Mouse (Mus musculus): ENCODE data around the gene Sgms2. TPM values are rescaled to one million over a fixed set of nuclear protein-coding genes. Genes with fewer than 3 reads are reported as not detected.

The Sgms2 gene
- total and polyA plus RNA-seq, 3 experiments, result not detected

DNA sequence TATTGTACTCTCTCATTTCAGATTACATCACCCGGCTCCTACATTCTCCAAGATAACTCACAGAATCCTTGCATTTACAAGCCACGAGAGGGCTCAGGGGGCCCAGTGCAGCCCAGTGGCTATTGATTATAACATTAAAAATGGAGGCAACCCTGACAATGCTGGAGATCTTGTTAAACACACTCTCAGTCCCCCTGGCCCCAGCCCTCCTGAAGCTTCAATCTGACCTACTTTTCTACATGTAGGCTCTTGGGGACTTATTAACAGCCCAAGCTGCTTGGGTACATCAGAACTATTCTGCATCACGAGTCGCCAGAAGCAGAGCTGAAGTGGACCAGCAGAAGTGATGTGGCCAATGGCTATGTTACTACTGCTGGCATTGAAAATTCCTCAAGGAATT is 164.6 kb downstream of the Sgms2 start:
- H3K9ac ChIP-seq (ENCODE audit: control insufficient read depth, low read depth, low read length, poor library complexity, severe bottlenecking), result no peak overlapping the region
- H3K9me3 ChIP-seq (replicated peaks; ENCODE audit: insufficient read depth, low read length), result no peaks in the 10 kb centered on the region
- DNase-seq (ENCODE audit: low read depth, low spot score), result no peak
- H3K4me3 ChIP-seq (ENCODE audit: control insufficient read depth in 1 of 2, insufficient read depth in 1 of 2, low read depth in 2 of 2, low read length in 2 of 2), result no peak overlapping the region
- H3K36me3 ChIP-seq (ENCODE audit: control insufficient read depth in 1 of 2, insufficient read depth in 2 of 2, low read length in 2 of 2), result no peaks in the 10 kb centered on the region
- TF ChIP-seq MYC (IDR thresholded peaks at IDR 0.05; ENCODE audit: low read depth, low read length) (no peak), POLR2AphosphoS5 (IDR thresholded peaks at IDR 0.05; ENCODE audit: borderline replicate concordance, low read depth, low read length) (no peak), MYB (IDR thresholded peaks at IDR 0.05; ENCODE audit: low read depth, low read length) (no peak), MAX (IDR thresholded peaks at IDR 0.05; ENCODE audit: low read length) (no peak), KAT2A (conservative IDR thresholded peaks at IDR 0.05; ENCODE audit: low read depth, low read length) (no peak)
- H3K27me3 ChIP-seq (ENCODE audit: control insufficient read depth in 1 of 2, insufficient read depth in 2 of 2, low read length in 2 of 2), result no peaks in the 10 kb centered on the region
- H3K79me2 ChIP-seq (ENCODE audit: control insufficient read depth, insufficient read depth, low read length, poor library complexity), result no peaks in the 10 kb centered on the region
- H3K4me1 ChIP-seq (ENCODE audit: control insufficient read depth in 1 of 2, insufficient read depth in 2 of 2, low read length in 2 of 2), result no peaks in the 10 kb centered on the region
- no peak overlapping the region for H3K27ac ChIP-seq (ENCODE audit: control insufficient read depth, low read depth, low read length)

DNA sequence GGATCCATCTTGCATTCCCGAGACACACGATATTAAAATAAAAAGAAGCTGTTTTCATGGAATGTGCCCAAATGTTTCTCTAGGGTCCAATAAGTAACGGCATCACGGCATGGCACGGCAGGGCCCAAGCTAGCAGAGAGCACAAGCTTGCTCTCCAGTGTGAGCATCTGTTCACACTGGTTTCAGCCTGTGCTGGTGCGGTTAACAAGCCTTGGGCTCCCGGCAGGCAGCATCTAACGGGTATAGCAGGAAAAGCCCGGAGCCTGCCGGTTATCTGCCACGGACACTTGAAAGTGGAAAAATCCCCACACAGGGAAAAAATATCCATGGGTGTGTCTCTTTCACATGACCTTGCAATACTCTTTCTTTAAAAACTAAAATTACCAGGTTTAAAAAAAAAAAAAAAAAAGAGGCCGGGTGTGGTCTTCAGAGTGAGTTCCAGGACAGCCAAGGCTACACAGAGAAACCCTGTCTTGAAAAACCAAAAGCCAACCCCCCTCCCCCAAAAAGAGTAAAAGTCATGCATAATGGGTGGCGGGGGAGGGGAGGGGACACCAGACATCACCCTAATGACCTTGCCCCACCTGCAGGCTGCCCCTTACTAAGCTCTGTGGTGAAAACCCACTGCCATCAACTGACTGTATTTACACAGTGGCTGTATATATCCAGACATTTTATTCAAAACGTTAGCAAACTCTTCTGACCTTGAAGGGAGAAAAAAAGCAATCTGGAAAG is 169.0 kb downstream of the Sgms2 start:
- Histone ChIP-seq H3K9me3 (replicated peaks; ENCODE audit: insufficient read depth, low read length) (no peaks in the 10 kb centered on the region), H3K9ac (ENCODE audit: control insufficient read depth, low read depth, low read length, poor library complexity, severe bottlenecking) (no peak overlapping the region), H3K4me3 (ENCODE audit: control insufficient read depth in 1 of 2, insufficient read depth in 1 of 2, low read depth in 2 of 2, low read length in 2 of 2) (no peak overlapping the region), H3K27me3 (ENCODE audit: control insufficient read depth in 1 of 2, insufficient read depth in 2 of 2, low read length in 2 of 2) (no peaks in the 10 kb centered on the region), H3K27ac (ENCODE audit: control insufficient read depth, low read depth, low read length) (no peak overlapping the region), H3K36me3 (ENCODE audit: control insufficient read depth in 1 of 2, insufficient read depth in 2 of 2, low read length in 2 of 2) (no peaks in the 10 kb centered on the region), H3K4me1 (ENCODE audit: control insufficient read depth in 1 of 2, insufficient read depth in 2 of 2, low read length in 2 of 2) (no peaks in the 10 kb centered on the region), H3K79me2 (ENCODE audit: control insufficient read depth, insufficient read depth, low read length, poor library complexity) (no peaks in the 10 kb centered on the region)
- TF ChIP-seq MAX (IDR thresholded peaks at IDR 0.05; ENCODE audit: low read length) (no peak), CTCF (IDR thresholded peaks at IDR 0.05 in 2 of 3, conservative IDR thresholded peaks at IDR 0.05 in 1 of 3; ENCODE audit: control insufficient read depth in 1 of 3, insufficient read depth in 1 of 3, low read depth in 2 of 3, low read length in 3 of 3, poor library complexity in 1 of 3, severe bottlenecking in 1 of 3) (no peak), SMC3 (IDR thresholded peaks at IDR 0.05; ENCODE audit: low read depth, low read length) (no peak), TCF12 (IDR thresholded peaks at IDR 0.05; ENCODE audit: low read depth, low read length) (no peak), USF2 (IDR thresholded peaks at IDR 0.05; ENCODE audit: borderline replicate concordance in 1 of 2, insufficient read depth in 1 of 2, low read depth in 1 of 2, low read length in 2 of 2) (no peak), TBP (IDR thresholded peaks at IDR 0.05; ENCODE audit: low read depth, low read length) (no peak), ETS1 (IDR thresholded peaks at IDR 0.05; ENCODE audit: low read depth, low read length) (no peak), POLR2AphosphoS5 (IDR thresholded peaks at IDR 0.05; ENCODE audit: borderline replicate concordance, low read depth, low read length) (no peak), CHD2 (IDR thresholded peaks at IDR 0.05; ENCODE audit: low read length) (no peak), SIN3A (IDR thresholded peaks at IDR 0.05; ENCODE audit: low read length) (no peak), ZC3H11A (IDR thresholded peaks at IDR 0.05; ENCODE audit: low read depth, low read length) (no peak), CHD1 (IDR thresholded peaks at IDR 0.05; ENCODE audit: low read depth, low read length) (no peak), MAFK (IDR thresholded peaks at IDR 0.05; ENCODE audit: borderline replicate concordance, low read depth, low read length) (no peak), GABPA (IDR thresholded peaks at IDR 0.05; ENCODE audit: low read depth, low read length) (no peak)
- no peak for DNase-seq (ENCODE audit: low read depth, low spot score)
